Mouse (Mus musculus) neural tube, embryonic 14.5 days (tissue): ENCODE measurements around the gene Gm49450. TPM values are rescaled to one million over a fixed set of nuclear protein-coding genes. Genes with fewer than 3 reads are reported as not detected.
"Not testable (repeated sequence)": the region's sequence is repeated elsewhere in the genome, so short reads cannot be mapped to it uniquely, and the experiment has no call there.

Source experiments
- ATAC-seq: fragments of 200-750 bp; cut with Nextera tagmentation; 2 replicates; pipeline ENCODE4 v1.8.0; 2017; ENCODE audit warnings: low read depth, mild to moderate bottlenecking, moderate TSS enrichment, moderate library complexity
- H3K27ac ChIP-seq: fragments of 300-500 bp; sonication (generic); 2 replicates; pipeline ENCODE4 v1.5.1; 2014; ENCODE audit warnings: low read depth, mild to moderate bottlenecking, control low read depth, low read length, moderate library complexity, mixed read lengths
- H3K27me3 ChIP-seq: fragments of 300-500 bp; sonication (generic); 2 replicates; pipeline ENCODE4 v1.6.1; 2014; ENCODE audit warnings: low read length; ENCODE audit not compliant: control insufficient read depth, insufficient read depth
- H3K36me3 ChIP-seq: fragments of 300-500 bp; sonication (generic); 2 replicates; pipeline ENCODE4 v1.6.1; 2014; ENCODE audit warnings: low read length, mixed read lengths; ENCODE audit not compliant: control insufficient read depth, insufficient read depth
- H3K4me1 ChIP-seq: fragments of 300-500 bp; sonication (generic); 2 replicates; pipeline ENCODE4 v1.6.1; 2014; ENCODE audit warnings: low read length; ENCODE audit not compliant: control insufficient read depth, insufficient read depth
- H3K4me2 ChIP-seq: fragments of 300-500 bp; sonication (generic); 2 replicates; pipeline ENCODE4 v1.6.1; 2014; ENCODE audit warnings: mild to moderate bottlenecking, low read depth, low read length, control low read depth
- H3K4me3 ChIP-seq: fragments of 300-500 bp; sonication (generic); 2 replicates; pipeline ENCODE4 v1.5.1; 2014; ENCODE audit warnings: low read depth, low read length, control low read depth, mixed read lengths
- H3K9ac ChIP-seq: fragments of 300-500 bp; sonication (generic); replicated peaks from 2 replicates; pipeline ENCODE4 v1.6.1; 2014; ENCODE audit warnings: low read depth, mild to moderate bottlenecking, control low read depth, low read length, mixed read lengths
- H3K9me3 ChIP-seq: fragments of 300-500 bp; sonication (generic); 2 replicates; pipeline ENCODE4 v1.6.1; 2016; ENCODE audit warnings: low read length; ENCODE audit not compliant: control insufficient read depth
- WGBS: fragments of 180-500 bp; shearing (Covaris S2); extraction: QIAGEN DNeasy Blood & Tissue Kit; methylation state at CpG from one replicate; pipeline ENCODE4 v1.1.7; 2014; 5-methylcytosine and 5-hydroxymethylcytosine counted together
- polyA plus RNA-seq: library from polyadenylated mRNA; unstranded; fragments of >200 nt; fragmentation: Nextera tagmentation; extraction: Ambion mirVana; gene quantifications from 2 replicates; pipeline ENCODE4 v1.2.1, GENCODE M21; 2014

The Gm49450 gene
- polyA plus RNA-seq, 1 experiment from 2014 or later, result not detected

- Histone ChIP-seq H3K27ac (peak overlapping the region; percentile 99; the same call in 1 of the 2 replicates), H3K36me3 (peaks cover 10% of the 10 kb centered on the region; the same call in 1 of the 2 replicates), H3K9ac (peak overlapping the region; percentile 100), H3K4me3 (peak overlapping the region; percentile 84), H3K4me2 (peak overlapping the region; percentile 54), H3K4me1 (peaks cover 14% of the 10 kb centered on the region; the same call in 1 of the 2 replicates)
- WGBS, result 47% methylated on average over 11 of the region's 15 CpGs
- not testable (repeated sequence) for H3K27me3 ChIP-seq, H3K9me3 ChIP-seq, ATAC-seq
Measured at GRCm38 (mm10) chr15:98951122-98952062, 2.0 kb downstream of the Gm49450 start.

GRCm38 (mm10) chr15:98949607-98949892, 3.8 kb downstream of the Gm49450 start:
- H3K27ac ChIP-seq, result peak overlapping the region; percentile 44; the same call in 1 of the 2 replicates
- H3K4me1 ChIP-seq, result peaks cover 3% of the 10 kb centered on the region; the same call in 1 of the 2 replicates
- 24% methylated on average over 3 of the region's 3 CpGs for WGBS
- no peak for ATAC-seq
- H3K4me3 ChIP-seq, result peak overlapping the region; percentile 38
- H3K27me3 ChIP-seq, result no peaks in the 10 kb centered on the region
- peak overlapping the region; percentile 77 for H3K9ac ChIP-seq
- H3K4me2 ChIP-seq, result peak overlapping the region; percentile 88
- no peaks in the 10 kb centered on the region for H3K9me3 ChIP-seq
- peaks cover 10% of the 10 kb centered on the region; the same call in 1 of the 2 replicates for H3K36me3 ChIP-seq

GRCm38 (mm10) chr15:98948857-98949606, 4.3 kb downstream of the Gm49450 start:
- Histone ChIP-seq H3K4me2 (peak overlapping the region; percentile 88), H3K9me3 (no peaks in the 10 kb centered on the region), H3K4me1 (peaks cover 3% of the 10 kb centered on the region; the same call in 1 of the 2 replicates), H3K27me3 (no peaks in the 10 kb centered on the region), H3K27ac (peak overlapping the region; percentile 44; the same call in 1 of the 2 replicates), H3K36me3 (peaks cover 10% of the 10 kb centered on the region; the same call in 1 of the 2 replicates), H3K4me3 (peak overlapping the region; percentile 38), H3K9ac (peak overlapping the region; percentile 77)
- ATAC-seq, result no peak
- 41% methylated on average over 6 of the region's 6 CpGs for WGBS

- Histone ChIP-seq H3K9ac (peak overlapping the region; percentile 77), H3K36me3 (peaks cover 10% of the 10 kb centered on the region; the same call in 1 of the 2 replicates), H3K27me3 (no peaks in the 10 kb centered on the region), H3K4me1 (peaks cover 3% of the 10 kb centered on the region; the same call in 1 of the 2 replicates), H3K9me3 (no peaks in the 10 kb centered on the region), H3K27ac (peak overlapping the region; percentile 17; the same call in 1 of the 2 replicates), H3K4me2 (peak overlapping the region; percentile 88), H3K4me3 (no peak overlapping the region)
- ATAC-seq, result no peak
Measured at GRCm38 (mm10) chr15:98948382-98948781, 5.0 kb downstream of the Gm49450 start.

DNA sequence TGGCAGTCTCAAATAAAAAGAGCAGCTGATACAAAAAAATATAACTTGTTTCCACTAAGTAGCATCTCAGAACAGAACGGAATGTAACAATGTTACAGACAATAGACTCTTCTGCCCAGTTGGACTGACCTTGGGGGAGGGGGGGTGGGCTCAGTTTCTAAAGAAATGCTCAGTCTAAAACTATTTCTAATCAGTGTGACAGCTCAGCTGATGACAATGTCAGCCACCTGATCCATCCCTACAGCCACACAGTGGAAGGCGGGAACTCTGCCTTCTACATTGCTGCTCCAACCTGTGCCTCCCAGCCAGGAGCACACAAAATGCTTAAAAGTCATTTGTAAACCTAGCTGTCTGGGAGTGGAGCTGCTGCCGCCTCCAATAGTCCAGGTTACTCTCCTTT, 5.5 kb downstream of the Gm49450 start:
- H3K27ac ChIP-seq, result peak overlapping the region; percentile 17; the same call in 1 of the 2 replicates
- H3K9me3 ChIP-seq, result no peaks in the 10 kb centered on the region
- no peak for ATAC-seq
- peaks cover 10% of the 10 kb centered on the region; the same call in 1 of the 2 replicates for H3K36me3 ChIP-seq
- peaks cover 3% of the 10 kb centered on the region; the same call in 1 of the 2 replicates for H3K4me1 ChIP-seq
- peak overlapping the region; percentile 88; the same call in 1 of the 2 replicates for H3K4me2 ChIP-seq
- H3K9ac ChIP-seq, result no peak overlapping the region
- no peaks in the 10 kb centered on the region for H3K27me3 ChIP-seq
- 27% methylated on average over 3 of the region's 3 CpGs for WGBS
- H3K4me3 ChIP-seq, result no peak overlapping the region

DNA sequence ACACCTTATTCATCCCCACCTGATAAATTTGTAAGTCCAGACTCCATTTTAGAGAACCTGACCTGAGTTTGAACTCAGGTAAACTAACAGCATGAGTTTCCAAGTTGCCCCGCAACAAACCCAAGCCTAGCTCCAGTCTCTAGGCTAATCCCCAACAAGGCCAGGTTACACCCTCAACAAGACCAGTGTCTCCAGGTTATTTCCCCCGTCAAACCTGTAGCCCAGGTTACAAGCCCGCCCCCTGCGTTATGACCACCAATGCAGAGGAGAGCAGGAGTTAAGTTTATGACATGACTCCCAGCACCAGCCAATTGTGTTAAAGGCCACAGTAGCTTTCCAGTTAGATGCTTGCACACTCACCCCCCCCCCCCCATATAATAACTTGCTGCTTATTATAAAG, 10.2 kb downstream of the Gm49450 start:
- ATAC-seq, result no peak
- Histone ChIP-seq H3K4me3 (no peak overlapping the region), H3K4me2 (no peak overlapping the region), H3K36me3 (no peaks in the 10 kb centered on the region), H3K9me3 (no peaks in the 10 kb centered on the region), H3K27me3 (no peaks in the 10 kb centered on the region), H3K4me1 (no peaks in the 10 kb centered on the region), H3K27ac (no peak overlapping the region), H3K9ac (no peak overlapping the region)
- WGBS, result 73% methylated on average over 4 of the region's 4 CpGs

DNA sequence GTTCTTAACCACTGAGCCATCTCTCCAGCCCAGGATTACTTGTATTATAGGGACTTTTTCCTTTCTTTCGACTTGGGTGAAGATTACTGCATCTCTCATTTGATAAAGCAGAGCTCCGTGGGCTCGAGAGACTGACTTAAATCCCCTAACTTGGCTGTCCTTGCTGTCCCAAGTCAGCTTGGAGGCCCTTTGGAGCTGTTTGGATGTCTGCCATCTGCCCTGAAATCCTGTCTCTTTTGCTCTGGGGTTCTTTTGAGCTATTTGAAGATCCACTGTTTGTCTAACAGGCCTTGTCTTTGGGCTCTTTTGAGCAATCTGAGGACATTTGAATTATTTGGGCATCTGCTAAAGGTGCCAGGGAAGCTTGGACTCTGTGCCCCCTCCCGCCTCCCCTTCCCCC, 11.3 kb downstream of the Gm49450 start:
- Histone ChIP-seq H3K9me3 (no peaks in the 10 kb centered on the region), H3K9ac (no peak overlapping the region), H3K27ac (no peak overlapping the region), H3K27me3 (no peaks in the 10 kb centered on the region), H3K4me1 (no peaks in the 10 kb centered on the region), H3K4me3 (no peak overlapping the region), H3K4me2 (no peak overlapping the region), H3K36me3 (no peaks in the 10 kb centered on the region)
- no peak for ATAC-seq
- WGBS, result 84% methylated on average over 4 of the region's 4 CpGs

DNA sequence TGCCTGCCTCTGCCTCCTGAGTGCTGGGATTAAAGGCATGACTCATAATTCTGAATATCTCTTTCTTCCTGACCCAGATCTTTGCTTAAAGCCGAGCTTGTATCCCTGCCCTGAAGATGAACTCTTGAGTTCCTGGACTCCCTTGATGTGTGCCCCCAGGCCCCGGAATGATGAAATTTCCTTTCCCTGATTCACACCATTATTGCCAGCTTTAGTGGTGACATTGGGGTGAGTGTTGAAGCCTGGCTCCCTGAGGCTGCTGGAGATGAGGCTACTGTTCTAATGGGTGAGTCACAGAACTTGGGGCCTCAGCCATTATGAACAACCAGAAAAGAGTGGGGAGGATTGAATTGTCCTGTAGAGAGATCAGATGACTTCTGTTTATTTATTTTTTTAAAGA, 11.8 kb downstream of the Gm49450 start:
- H3K4me2 ChIP-seq, result no peak overlapping the region
- no peak for ATAC-seq
- no peak overlapping the region for H3K9ac ChIP-seq
- 84% methylated on average over 2 of the region's 2 CpGs for WGBS
- no peak overlapping the region for H3K27ac ChIP-seq
- no peak overlapping the region for H3K4me3 ChIP-seq
- H3K36me3 ChIP-seq, result no peaks in the 10 kb centered on the region
- no peaks in the 10 kb centered on the region for H3K27me3 ChIP-seq
- H3K9me3 ChIP-seq, result no peaks in the 10 kb centered on the region
- H3K4me1 ChIP-seq, result no peaks in the 10 kb centered on the region
